Mouse (Mus musculus): ENCODE measurements around the gene Hmbs.

- peak; percentile 64; the same call in 1 of the 2 replicates for TF ChIP-seq EP300 (IDR thresholded peaks at IDR 0.05; ENCODE audit: insufficient read depth, low read depth, low read length)
- no peak for TF ChIP-seq POLR2A (IDR thresholded peaks at IDR 0.05; ENCODE audit: insufficient read depth, low read length)
Measured at GRCm38 (mm10) chr9:44319887-44320798, 23.9 kb downstream of the Hmbs start, which contains the start of gene C2cd2l.

All from ES-Bruce4 (cell line).